Mouse (Mus musculus): ENCODE measurements around the gene Gpbp1. TPM values are rescaled to one million over a fixed set of nuclear protein-coding genes. Genes with fewer than 3 reads are reported as not detected.

Gpbp1 gene
- polyA plus RNA-seq, 1 experiment from 2014 or later: 97.9 TPM

GRCm38 (mm10) chr13:111508645-111509044, 18.7 kb upstream of the Gpbp1 start:
- no peaks in the 10 kb centered on the region for H3K36me3 ChIP-seq
- DNase-seq (ENCODE audit: low spot score): no peak
- H3K9me3 ChIP-seq (replicated peaks): no peaks in the 10 kb centered on the region
- H3K4me3 ChIP-seq: no peak overlapping the region
- no peak overlapping the region for H3K27ac ChIP-seq (replicated peaks)
- H3K27me3 ChIP-seq (ENCODE audit: low read depth, poor library complexity, severe bottlenecking): no peaks in the 10 kb centered on the region
- 82% methylated on average over 6 of the region's 6 CpGs for WGBS
- no peaks in the 10 kb centered on the region for H3K4me1 ChIP-seq

- Histone ChIP-seq H3K27me3 (ENCODE audit: low read depth, poor library complexity, severe bottlenecking) (peaks cover 42% of the 10 kb centered on the region), H3K4me1 (peaks cover 12% of the 10 kb centered on the region; the same call in 1 of the 2 replicates), H3K36me3 (no peaks in the 10 kb centered on the region), H3K9me3 (replicated peaks) (no peaks in the 10 kb centered on the region), H3K27ac (replicated peaks) (no peak overlapping the region), H3K4me3 (no peak overlapping the region)
- 53% methylated on average over 11 of the region's 11 CpGs for WGBS
- DNase-seq (ENCODE audit: low spot score): no peak
Measured at GRCm38 (mm10) chr13:111494330-111495029, 4.6 kb upstream of the Gpbp1 start.

- peak overlapping the region; percentile 92 for H3K4me3 ChIP-seq
- DNase-seq (ENCODE audit: low spot score): peak; percentile 16
- H3K27me3 ChIP-seq (ENCODE audit: low read depth, poor library complexity, severe bottlenecking): peaks cover 41% of the 10 kb centered on the region
- WGBS: 21% methylated on average over 13 of the region's 13 CpGs
- no peaks in the 10 kb centered on the region for H3K9me3 ChIP-seq (replicated peaks)
- 0 out of 2 replicates have a peak, but pooled peaks cover 4% of the 10 kb centered on the region for H3K36me3 ChIP-seq
- no peak overlapping the region for H3K27ac ChIP-seq (replicated peaks)
- peaks cover 29% of the 10 kb centered on the region for H3K4me1 ChIP-seq
Measured at GRCm38 (mm10) chr13:111491046-111491756, 1.3 kb upstream of the Gpbp1 start.

GRCm38 (mm10) chr13:111489502-111489801, 459 bp downstream of the Gpbp1 start:
- Histone ChIP-seq H3K4me3 (peak overlapping the region; percentile 92), H3K27me3 (ENCODE audit: low read depth, poor library complexity, severe bottlenecking) (peaks cover 30% of the 10 kb centered on the region), H3K36me3 (peaks cover 11% of the 10 kb centered on the region; the same call in 1 of the 2 replicates), H3K4me1 (peaks cover 46% of the 10 kb centered on the region), H3K27ac (replicated peaks) (peak overlapping the region; percentile 98), H3K9me3 (replicated peaks) (no peaks in the 10 kb centered on the region)
- WGBS: 2% methylated on average over 25 of the region's 33 CpGs
- no peak for DNase-seq (ENCODE audit: low spot score)

- Histone ChIP-seq H3K36me3 (peaks cover 16% of the 10 kb centered on the region), H3K9me3 (replicated peaks) (no peaks in the 10 kb centered on the region), H3K4me1 (peaks cover 51% of the 10 kb centered on the region), H3K27me3 (ENCODE audit: low read depth, poor library complexity, severe bottlenecking) (peaks cover 30% of the 10 kb centered on the region), H3K4me3 (peak overlapping the region; percentile 92), H3K27ac (replicated peaks) (peak overlapping the region; percentile 98)
- DNase-seq (ENCODE audit: low spot score): peak; percentile 60
- under 1% methylated on average over 75 of the region's 98 CpGs for WGBS
Measured at GRCm38 (mm10) chr13:111488651-111489501, 1.0 kb downstream of the Gpbp1 start.

GRCm38 (mm10) chr13:111477695-111478094, 12.2 kb downstream of the Gpbp1 start:
- Histone ChIP-seq H3K27me3 (ENCODE audit: low read depth, poor library complexity, severe bottlenecking) (no peaks in the 10 kb centered on the region), H3K36me3 (peaks cover 55% of the 10 kb centered on the region), H3K27ac (replicated peaks) (no peak overlapping the region), H3K4me1 (peaks cover 9% of the 10 kb centered on the region), H3K4me3 (no peak overlapping the region), H3K9me3 (replicated peaks) (no peaks in the 10 kb centered on the region)
- no peak for DNase-seq (ENCODE audit: low spot score)
- WGBS: 93% methylated on average over 2 of the region's 2 CpGs

- H3K27ac ChIP-seq (replicated peaks): no peak overlapping the region
- no peaks in the 10 kb centered on the region for H3K9me3 ChIP-seq (replicated peaks)
- peaks cover 17% of the 10 kb centered on the region for H3K36me3 ChIP-seq
- no peak overlapping the region for H3K4me3 ChIP-seq
- no peaks in the 10 kb centered on the region for H3K27me3 ChIP-seq (ENCODE audit: low read depth, poor library complexity, severe bottlenecking)
- 95% methylated on average over 3 of the region's 3 CpGs for WGBS
- no peak for DNase-seq (ENCODE audit: low spot score)
- H3K4me1 ChIP-seq: peaks cover 7% of the 10 kb centered on the region
Measured at GRCm38 (mm10) chr13:111470562-111471237, 19.2 kb downstream of the Gpbp1 start.

- Histone ChIP-seq H3K9me3 (replicated peaks) (no peaks in the 10 kb centered on the region), H3K27me3 (ENCODE audit: low read depth, poor library complexity, severe bottlenecking) (no peaks in the 10 kb centered on the region), H3K4me1 (no peaks in the 10 kb centered on the region), H3K36me3 (peaks cover 46% of the 10 kb centered on the region), H3K27ac (replicated peaks) (no peak overlapping the region), H3K4me3 (no peak overlapping the region)
- WGBS: 93% methylated on average over 3 of the region's 3 CpGs
- DNase-seq (ENCODE audit: low spot score): no peak
Measured at GRCm38 (mm10) chr13:111467350-111467749, 22.6 kb downstream of the Gpbp1 start.

- H3K9me3 ChIP-seq (replicated peaks): no peaks in the 10 kb centered on the region
- DNase-seq (ENCODE audit: low spot score): no peak
- no peaks in the 10 kb centered on the region for H3K27me3 ChIP-seq (ENCODE audit: low read depth, poor library complexity, severe bottlenecking)
- peaks cover 36% of the 10 kb centered on the region for H3K36me3 ChIP-seq
- no peaks in the 10 kb centered on the region for H3K4me1 ChIP-seq
- H3K27ac ChIP-seq (replicated peaks): no peak overlapping the region
- H3K4me3 ChIP-seq: no peak overlapping the region
- 25% methylated on average over 1 of the region's 1 CpGs for WGBS
Measured at GRCm38 (mm10) chr13:111461424-111461823, 28.5 kb downstream of the Gpbp1 start.

GRCm38 (mm10) chr13:111456790-111457189, 33.1 kb downstream of the Gpbp1 start:
- no peak for DNase-seq (ENCODE audit: low spot score)
- Histone ChIP-seq H3K27me3 (ENCODE audit: low read depth, poor library complexity, severe bottlenecking) (no peaks in the 10 kb centered on the region), H3K4me1 (peaks cover 5% of the 10 kb centered on the region), H3K36me3 (peaks cover 17% of the 10 kb centered on the region), H3K4me3 (no peak overlapping the region), H3K27ac (replicated peaks) (no peak overlapping the region), H3K9me3 (replicated peaks) (no peaks in the 10 kb centered on the region)
- 78% methylated on average over 2 of the region's 2 CpGs for WGBS

GRCm38 (mm10) chr13:111444325-111444724, 45.6 kb downstream of the Gpbp1 start:
- H3K27me3 ChIP-seq (ENCODE audit: low read depth, poor library complexity, severe bottlenecking): no peaks in the 10 kb centered on the region
- H3K27ac ChIP-seq (replicated peaks): no peak overlapping the region
- no peaks in the 10 kb centered on the region for H3K4me1 ChIP-seq
- H3K9me3 ChIP-seq (replicated peaks): no peaks in the 10 kb centered on the region
- H3K36me3 ChIP-seq: peaks cover 35% of the 10 kb centered on the region
- H3K4me3 ChIP-seq: no peak overlapping the region
- no peak for DNase-seq (ENCODE audit: low spot score)

- H3K36me3 ChIP-seq: peaks cover 90% of the 10 kb centered on the region
- no peak overlapping the region for H3K27ac ChIP-seq (replicated peaks)
- 88% methylated on average over 1 of the region's 1 CpGs for WGBS
Measured at GRCm38 (mm10) chr13:111431174-111431573, 58.7 kb downstream of the Gpbp1 start.

More at GRCm38 (mm10) chr13:111431174-111431573, 58.7 kb downstream of the Gpbp1 start:
- no peaks in the 10 kb centered on the region for H3K4me1 ChIP-seq
- no peak for DNase-seq (ENCODE audit: low spot score)
- H3K27me3 ChIP-seq (ENCODE audit: low read depth, poor library complexity, severe bottlenecking): no peaks in the 10 kb centered on the region
- H3K9me3 ChIP-seq (replicated peaks): no peaks in the 10 kb centered on the region
- H3K4me3 ChIP-seq: no peak overlapping the region

Data from midbrain, embryonic 10.5 days (tissue).